Mouse (Mus musculus): ENCODE measurements at regions not wholly inside any gene's neighbourhood (a gene's known extent, or its start where the extent isn't known, plus 50 kb on each side); places are given as distances from the start of the nearest gene placed in this dataset.

- TF ChIP-seq TBP (IDR thresholded peaks at IDR 0.05; ENCODE audit: low read depth, low read length): no peak
- TF ChIP-seq CTCF (IDR thresholded peaks at IDR 0.05 in 2 of 3, conservative IDR thresholded peaks at IDR 0.05 in 1 of 3; ENCODE audit: control insufficient read depth in 1 of 3, insufficient read depth in 1 of 3, low read depth in 2 of 3, low read length in 3 of 3, poor library complexity in 1 of 3, severe bottlenecking in 1 of 3): no peak; a peak in 1 of 6 replicates
- no peak for TF ChIP-seq CHD2 (IDR thresholded peaks at IDR 0.05; ENCODE audit: low read length)
These were observed 941.1 kb downstream of the Robo2 start for GRCm38 (mm10) chr16:73470535-73470934.

All from MEL (cell line).